Mouse (Mus musculus) stomach, embryonic 16.5 days (tissue): Measurements from ENCODE around the gene Casp6. TPM values are rescaled to one million over a fixed set of nuclear protein-coding genes. Genes with fewer than 3 reads are reported as not detected.

Experiments used
- ATAC-seq: fragments of 200-750 bp; cut with Nextera tagmentation; 2 replicates; pipeline ENCODE4 v1.8.0; 2017; ENCODE audit warnings: moderate number of reproducible peaks, moderate TSS enrichment; ENCODE audit not compliant: insufficient read depth, low FRiP score
- H3K27ac ChIP-seq: fragments of 300-500 bp; sonication (generic); 2 replicates; pipeline ENCODE4 v1.5.1; 2014; ENCODE audit warnings: low read length
- H3K27me3 ChIP-seq: fragments of 300-500 bp; sonication (generic); 2 replicates; pipeline ENCODE4 v1.6.1; 2014; ENCODE audit warnings: low read length, control low read depth, mixed read lengths; ENCODE audit not compliant: control insufficient read depth, insufficient read depth
- H3K36me3 ChIP-seq: fragments of 300-500 bp; sonication (generic); 2 replicates; pipeline ENCODE4 v1.6.1; 2014; ENCODE audit warnings: low read length; ENCODE audit not compliant: control insufficient read depth, insufficient read depth
- H3K4me1 ChIP-seq: fragments of 300-500 bp; sonication (generic); 2 replicates; pipeline ENCODE4 v1.6.1; 2014; ENCODE audit warnings: low read length, control low read depth, mixed read lengths; ENCODE audit not compliant: control insufficient read depth, insufficient read depth
- H3K4me2 ChIP-seq: fragments of 300-500 bp; sonication (generic); 2 replicates; pipeline ENCODE4 v1.6.1; 2014; ENCODE audit warnings: low read depth, low read length, mixed read lengths
- H3K4me3 ChIP-seq: fragments of 300-500 bp; sonication (generic); replicated peaks from 2 replicates; pipeline ENCODE4 v1.5.1; 2014; ENCODE audit warnings: mild to moderate bottlenecking, low read length
- H3K9ac ChIP-seq: fragments of 300-500 bp; sonication (generic); 2 replicates; pipeline ENCODE4 v1.6.1; 2014; ENCODE audit warnings: low read length
- H3K9me3 ChIP-seq: fragments of 300-500 bp; sonication (generic); replicated peaks from 2 replicates; pipeline ENCODE4 v1.6.1; 2016; ENCODE audit warnings: low read length, control low read depth; ENCODE audit not compliant: control insufficient read depth
- WGBS: fragments of 180-500 bp; shearing (Covaris S2); extraction: QIAGEN DNeasy Blood & Tissue Kit; methylation state at CpG from one replicate; pipeline ENCODE4 v1.1.7; 2014; 5-methylcytosine and 5-hydroxymethylcytosine counted together
- polyA plus RNA-seq: library from polyadenylated mRNA; unstranded; fragments of >200 nt; fragmentation: Nextera tagmentation; extraction: Ambion mirVana; gene quantifications from 2 replicates; pipeline ENCODE4 v1.2.1, GENCODE M21; 2015

The Casp6 gene
- polyA plus RNA-seq, result 107 TPM in 2 replicates

DNA sequence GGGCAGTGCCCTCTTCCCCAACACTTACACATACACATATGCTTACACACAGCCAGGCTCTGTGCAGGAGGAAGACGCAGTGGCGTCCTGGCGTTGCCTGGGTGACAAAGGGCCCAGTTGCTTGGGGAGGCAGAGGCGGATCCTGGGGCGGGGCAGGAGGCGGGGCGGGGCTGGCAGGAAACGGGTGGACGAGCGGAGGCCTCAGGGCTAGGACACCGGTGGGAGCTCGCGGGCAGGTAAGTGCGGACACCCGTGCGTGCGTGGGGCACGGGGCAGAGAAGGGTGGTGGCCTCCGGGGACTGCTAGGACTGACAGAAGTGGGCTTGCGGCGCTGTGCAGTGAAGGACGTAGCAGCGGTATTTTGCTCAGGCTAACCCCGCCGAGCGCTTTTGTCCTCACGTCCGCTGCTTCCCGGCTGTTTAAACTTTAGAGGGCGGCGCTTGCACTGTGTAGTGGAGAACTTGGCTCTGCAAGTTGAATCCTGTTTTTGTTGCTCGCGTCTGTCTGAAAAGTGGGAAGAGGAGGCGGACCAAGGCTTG lies at the start of gene Casp6:
Gene Casp6, plus strand, starts transcription at position 155 of the 539 bp plus-strand sequence.
- no peaks in the 10 kb centered on the region for H3K27me3 ChIP-seq
- peaks cover 24% of the 10 kb centered on the region for H3K4me1 ChIP-seq
- H3K9me3 ChIP-seq, result no peaks in the 10 kb centered on the region
- H3K9ac ChIP-seq, result peak within 1 kb of the TSS; percentile 83
- peak within 1 kb of the TSS; percentile 76 for H3K4me2 ChIP-seq
- H3K4me3 ChIP-seq, result peak within 1 kb of the TSS; percentile 74
- H3K27ac ChIP-seq, result peak within 1 kb of the TSS; percentile 85
- ATAC-seq, result peak; percentile 95
- WGBS, result 0% methylated on average over 34 of the region's 34 CpGs
- H3K36me3 ChIP-seq, result no peaks in the 10 kb centered on the region

DNA sequence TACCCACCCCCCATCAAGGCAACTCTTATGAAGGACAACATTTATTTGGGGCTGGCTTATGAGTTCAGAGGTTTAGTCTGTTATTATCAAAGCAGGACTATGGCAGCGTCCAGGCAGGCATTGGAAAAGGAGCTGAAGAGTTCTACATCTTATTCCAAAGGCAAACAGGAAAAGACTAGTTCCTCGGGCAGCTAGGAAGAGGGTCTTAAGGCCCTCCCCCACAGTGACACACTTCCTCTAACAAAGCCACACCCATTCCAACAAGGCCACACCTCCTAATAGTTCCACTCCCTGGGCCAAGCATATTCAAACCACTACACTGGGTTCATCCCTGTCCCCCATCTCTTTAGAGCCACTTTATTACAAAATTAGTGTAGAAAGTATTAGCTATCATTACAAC lies 38.6 kb upstream of the Casp6 start:
- no peak overlapping the region for H3K9ac ChIP-seq
- no peak overlapping the region for H3K27ac ChIP-seq
- H3K4me1 ChIP-seq, result no peaks in the 10 kb centered on the region
- H3K9me3 ChIP-seq, result no peaks in the 10 kb centered on the region
- no peak overlapping the region for H3K4me2 ChIP-seq
- H3K4me3 ChIP-seq, result no peak overlapping the region
- no peaks in the 10 kb centered on the region for H3K27me3 ChIP-seq
- no peaks in the 10 kb centered on the region for H3K36me3 ChIP-seq
- 72% methylated on average over 2 of the region's 2 CpGs for WGBS
- no peak for ATAC-seq

DNA sequence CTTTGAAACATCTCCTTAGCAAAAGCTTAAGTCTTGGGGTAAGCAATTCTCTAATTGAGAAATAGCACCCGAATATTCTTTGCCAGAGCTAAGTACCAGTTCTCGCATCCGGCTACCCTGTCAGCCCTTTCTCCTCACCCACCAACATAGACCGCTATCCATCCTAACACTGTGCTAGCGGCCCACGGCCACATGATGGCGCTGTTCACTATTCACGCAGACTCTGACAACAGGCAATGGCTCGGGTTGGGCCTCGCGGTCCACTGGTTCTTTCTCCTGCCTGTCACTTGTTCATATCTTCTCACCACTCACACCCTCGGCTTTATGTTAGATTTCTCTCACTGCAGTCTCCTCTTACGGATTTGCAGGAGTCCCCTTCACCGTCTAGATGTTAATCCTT lies 37.5 kb upstream of the Casp6 start:
- no peak for ATAC-seq
- Histone ChIP-seq H3K36me3 (no peaks in the 10 kb centered on the region), H3K27me3 (no peaks in the 10 kb centered on the region), H3K4me3 (no peak overlapping the region), H3K27ac (no peak overlapping the region), H3K4me1 (no peaks in the 10 kb centered on the region), H3K9ac (no peak overlapping the region), H3K9me3 (no peaks in the 10 kb centered on the region), H3K4me2 (no peak overlapping the region)
- WGBS, result 40% methylated on average over 14 of the region's 14 CpGs

DNA sequence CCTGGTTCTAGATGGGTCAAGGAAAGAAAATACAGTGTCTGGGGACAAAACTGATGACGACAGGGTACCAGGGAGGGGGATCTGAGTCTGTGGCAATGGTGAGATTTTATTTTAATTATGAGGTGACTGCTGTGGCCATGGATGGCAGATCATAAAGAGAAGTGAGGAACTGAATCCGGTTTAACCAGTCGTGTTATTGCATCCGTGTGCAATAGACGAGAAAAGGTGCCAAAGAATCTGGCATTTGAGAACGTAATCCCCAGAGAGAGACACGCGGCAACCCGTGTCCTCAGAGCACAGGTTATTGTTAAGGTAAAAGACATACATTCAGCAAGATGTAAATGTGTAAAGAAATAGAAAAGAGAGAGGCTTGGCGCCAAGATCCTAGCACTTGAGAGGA lies 23.9 kb upstream of the Casp6 start:
- Histone ChIP-seq H3K4me1 (no peaks in the 10 kb centered on the region; the same call in 1 of the 2 replicates), H3K4me3 (no peak overlapping the region), H3K4me2 (no peak overlapping the region), H3K9ac (no peak overlapping the region), H3K27me3 (0 out of 2 replicates have a peak, but pooled peaks cover 4% of the 10 kb centered on the region), H3K27ac (peak overlapping the region; percentile 44), H3K9me3 (no peaks in the 10 kb centered on the region), H3K36me3 (no peaks in the 10 kb centered on the region)
- no peak for ATAC-seq
- WGBS, result 80% methylated on average over 10 of the region's 10 CpGs

DNA sequence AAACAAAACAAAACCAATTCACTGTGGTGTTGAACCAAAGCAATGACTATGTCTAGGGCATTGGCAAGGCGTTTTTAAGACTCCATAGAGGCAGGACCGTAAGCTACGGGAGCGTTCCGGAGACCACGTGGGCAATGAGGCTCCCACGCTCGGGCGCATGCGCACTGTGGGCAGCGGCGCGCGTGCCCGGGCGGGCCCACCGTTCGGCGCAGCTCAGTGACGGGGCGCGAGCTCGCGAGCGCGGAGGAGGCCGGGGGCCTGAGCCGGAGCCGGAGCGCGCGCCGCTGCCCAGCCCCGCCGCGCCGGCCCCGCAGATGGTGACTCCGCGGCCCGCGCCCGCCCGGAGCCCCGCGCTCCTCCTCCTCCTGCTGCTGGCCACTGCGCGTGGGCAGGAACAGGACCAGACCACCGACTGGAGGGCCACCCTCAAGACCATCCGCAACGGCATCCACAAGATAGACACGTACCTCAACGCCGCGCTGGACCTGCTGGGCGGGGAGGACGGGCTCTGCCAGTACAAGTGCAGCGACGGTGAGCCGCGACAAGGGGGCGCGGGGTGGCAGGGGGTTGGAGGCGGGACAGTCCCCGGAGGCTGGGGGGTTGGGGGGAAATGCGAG lies 22.7 kb upstream of the Casp6 start, which contains the start of gene Pla2g12a:
Gene Pla2g12a, plus strand, starts transcription at position 202 of the 617 bp plus-strand sequence.
- under 1% methylated on average over 53 of the region's 66 CpGs for WGBS
- Histone ChIP-seq H3K9ac (peak within 1 kb of the TSS; percentile 90), H3K4me3 (peak within 1 kb of the TSS; percentile 68), H3K27me3 (0 out of 2 replicates have a peak, but pooled peaks cover 4% of the 10 kb centered on the region), H3K36me3 (no peaks in the 10 kb centered on the region), H3K4me1 (no peaks in the 10 kb centered on the region; the same call in 1 of the 2 replicates), H3K9me3 (no peaks in the 10 kb centered on the region), H3K4me2 (peak within 1 kb of the TSS; percentile 94), H3K27ac (peak within 1 kb of the TSS; percentile 75)
- peak; percentile 88 for ATAC-seq

DNA sequence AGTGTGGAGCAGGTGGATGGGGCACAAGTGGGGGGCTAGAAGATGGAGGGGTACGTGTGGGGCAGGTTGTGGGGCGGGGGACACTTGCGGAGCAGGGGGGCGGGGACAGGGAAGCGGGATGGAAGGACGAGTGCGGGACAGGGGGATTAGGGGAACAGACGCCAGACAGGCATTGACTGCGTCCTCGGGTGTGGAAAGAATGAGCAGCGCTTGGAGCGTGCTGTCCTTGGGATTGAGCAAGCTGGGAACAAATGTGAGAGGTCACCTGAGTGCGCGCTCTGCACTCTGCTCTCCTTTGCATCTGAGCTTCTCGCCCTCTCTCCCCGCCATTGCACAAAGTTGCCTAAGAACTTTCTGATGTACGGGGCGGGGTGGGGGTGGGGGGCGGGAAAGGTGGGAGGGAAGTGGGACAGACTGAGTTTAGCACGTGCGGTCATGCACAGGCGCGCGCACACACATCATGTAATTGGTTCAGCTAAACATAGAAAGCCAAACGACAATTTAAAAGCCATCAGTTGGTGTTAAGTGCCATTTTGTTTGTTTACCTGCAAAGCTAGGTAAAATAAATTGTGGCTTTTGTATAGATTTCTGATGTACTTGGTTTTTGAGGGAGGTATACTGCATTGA lies 22.0 kb upstream of the Casp6 start:
- Histone ChIP-seq H3K27me3 (0 out of 2 replicates have a peak, but pooled peaks cover 4% of the 10 kb centered on the region), H3K9me3 (no peaks in the 10 kb centered on the region), H3K4me1 (no peaks in the 10 kb centered on the region; the same call in 1 of the 2 replicates), H3K36me3 (no peaks in the 10 kb centered on the region), H3K27ac (peak overlapping the region; percentile 75), H3K9ac (peak overlapping the region; percentile 90), H3K4me3 (peak overlapping the region; percentile 68), H3K4me2 (peak overlapping the region; percentile 94)
- ATAC-seq, result peak; percentile 77
- 1% methylated on average over 23 of the region's 25 CpGs for WGBS

DNA sequence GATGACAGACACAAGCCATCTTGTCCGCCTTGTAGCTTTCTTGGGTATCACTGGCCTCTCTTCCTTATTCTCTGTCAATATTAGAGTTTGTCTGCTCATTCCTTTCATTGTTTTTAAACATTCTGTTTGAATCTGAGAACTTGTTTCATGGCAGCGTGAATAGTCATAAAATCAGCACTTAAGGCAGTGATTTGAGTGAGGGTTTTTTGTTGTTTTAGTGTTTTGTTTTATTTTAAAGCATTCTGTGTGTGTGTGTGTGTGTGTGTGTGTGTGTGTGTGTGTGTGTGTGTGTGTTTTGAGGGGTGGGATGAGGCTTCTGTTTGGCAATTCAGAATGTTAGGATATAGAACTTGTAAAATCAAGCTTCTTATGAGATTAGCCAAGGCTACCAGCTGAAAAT lies 21.3 kb upstream of the Casp6 start:
- Histone ChIP-seq H3K36me3 (no peaks in the 10 kb centered on the region), H3K9ac (no peak overlapping the region), H3K27ac (no peak overlapping the region), H3K4me2 (peak overlapping the region; percentile 94), H3K4me3 (peak overlapping the region; percentile 68), H3K27me3 (0 out of 2 replicates have a peak, but pooled peaks cover 4% of the 10 kb centered on the region), H3K4me1 (no peaks in the 10 kb centered on the region; the same call in 1 of the 2 replicates), H3K9me3 (no peaks in the 10 kb centered on the region)
- WGBS, result 70% methylated on average over 2 of the region's 2 CpGs
- ATAC-seq, result no peak

DNA sequence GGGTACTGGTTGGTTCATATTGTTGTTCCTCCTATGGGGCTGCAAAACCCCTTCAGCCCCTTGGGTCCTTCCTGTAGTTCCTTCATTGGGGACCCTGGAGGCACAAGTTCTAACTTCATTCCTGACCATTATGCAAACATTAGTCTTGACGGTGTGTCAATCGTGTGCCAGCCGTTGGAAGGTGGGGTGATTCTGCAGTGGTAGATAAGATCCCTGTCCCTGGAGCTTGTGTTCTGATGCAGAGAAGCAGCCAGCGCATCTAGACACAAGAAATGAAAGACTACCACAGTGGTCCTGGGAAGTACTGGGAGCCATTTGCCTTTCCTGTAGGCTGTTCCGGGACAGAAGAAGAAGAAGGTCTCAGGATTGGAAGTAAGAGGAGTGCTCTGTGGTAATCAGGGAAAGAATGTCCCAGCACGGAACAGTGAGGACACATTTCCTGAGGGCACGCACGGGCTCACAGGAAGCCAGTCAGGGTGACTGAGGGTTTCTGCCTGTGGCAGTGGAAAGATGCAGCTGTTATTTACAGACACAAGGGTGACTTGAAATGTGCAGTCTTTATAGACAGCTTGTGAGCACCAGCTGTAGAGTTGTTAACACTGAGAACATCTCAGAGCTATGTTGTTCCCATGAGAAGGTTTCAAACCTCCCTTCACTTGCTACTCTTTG lies 20.2 kb upstream of the Casp6 start:
- Histone ChIP-seq H3K4me1 (no peaks in the 10 kb centered on the region; the same call in 1 of the 2 replicates), H3K27me3 (0 out of 2 replicates have a peak, but pooled peaks cover 4% of the 10 kb centered on the region), H3K9me3 (no peaks in the 10 kb centered on the region), H3K36me3 (no peaks in the 10 kb centered on the region), H3K4me2 (no peak overlapping the region), H3K27ac (no peak overlapping the region), H3K9ac (no peak overlapping the region), H3K4me3 (no peak overlapping the region)
- no peak for ATAC-seq
- WGBS, result 68% methylated on average over 8 of the region's 8 CpGs
